Mouse (Mus musculus) kidney, embryonic 14.5 days (tissue): ENCODE measurements around the gene Creb3l1. TPM values are rescaled to one million over a fixed set of nuclear protein-coding genes. Genes with fewer than 3 reads are reported as not detected.
A peak's percentile ranks its signal among the peaks of the same experiment; 100 is the strongest.

Experiments
- ATAC-seq: fragments of 200-750 bp; cut with Nextera tagmentation; 2 replicates; pipeline ENCODE4 v1.8.0; 2017; ENCODE audit warnings: moderate number of reproducible peaks, mild to moderate bottlenecking, moderate TSS enrichment, moderate library complexity; ENCODE audit not compliant: low FRiP score, low TSS enrichment
- H3K27ac ChIP-seq: fragments of 300-500 bp; sonication (generic); 2 replicates; pipeline ENCODE4 v1.5.1; 2014; ENCODE audit warnings: low read depth, mild to moderate bottlenecking, low read length, moderate library complexity, mixed read lengths
- H3K27me3 ChIP-seq: fragments of 300-500 bp; sonication (generic); 2 replicates; pipeline ENCODE4 v1.6.1; 2014; ENCODE audit warnings: mild to moderate bottlenecking, low read length; ENCODE audit not compliant: control insufficient read depth, insufficient read depth
- H3K36me3 ChIP-seq: fragments of 300-500 bp; sonication (generic); 2 replicates; pipeline ENCODE4 v1.6.1; 2014; ENCODE audit warnings: low read length, mixed read lengths; ENCODE audit not compliant: control insufficient read depth, insufficient read depth
- H3K4me1 ChIP-seq: fragments of 300-500 bp; sonication (generic); 2 replicates; pipeline ENCODE4 v1.6.1; 2014; ENCODE audit warnings: low read length, mixed read lengths; ENCODE audit not compliant: control insufficient read depth, insufficient read depth
- H3K4me2 ChIP-seq: fragments of 300-500 bp; sonication (generic); replicated peaks from 2 replicates; pipeline ENCODE4 v1.6.1; 2014; ENCODE audit warnings: low read depth, mild to moderate bottlenecking, low read length
- H3K4me3 ChIP-seq: fragments of 300-500 bp; sonication (generic); 2 replicates; pipeline ENCODE4 v1.5.1; 2014; ENCODE audit warnings: mild to moderate bottlenecking, low read length
- H3K9ac ChIP-seq: fragments of 300-500 bp; sonication (generic); 2 replicates; pipeline ENCODE4 v1.6.1; 2014; ENCODE audit warnings: low read depth, mild to moderate bottlenecking, low read length, moderate library complexity
- H3K9me3 ChIP-seq: fragments of 300-500 bp; sonication (generic); 2 replicates; pipeline ENCODE4 v1.6.1; 2016; ENCODE audit warnings: low read length; ENCODE audit not compliant: control insufficient read depth
- WGBS: fragments of 180-500 bp; shearing (Covaris S2); extraction: QIAGEN DNeasy Blood & Tissue Kit; methylation state at CpG from one replicate; pipeline ENCODE4 v1.1.7; 2014; 5-methylcytosine and 5-hydroxymethylcytosine counted together
- polyA plus RNA-seq: library from polyadenylated mRNA; unstranded; fragments of >200 nt; fragmentation: Nextera tagmentation; extraction: Ambion mirVana; gene quantifications from 2 replicates; pipeline ENCODE4 v1.2.1, GENCODE M21; 2014

The Creb3l1 gene
- polyA plus RNA-seq, 1 experiment from 2014 or later = 15.0 TPM

- no peak overlapping the region for H3K27ac ChIP-seq
- no peaks in the 10 kb centered on the region for H3K9me3 ChIP-seq
- H3K4me3 ChIP-seq = peak overlapping the region; percentile 55
- no peaks in the 10 kb centered on the region for H3K36me3 ChIP-seq
- no peak overlapping the region for H3K9ac ChIP-seq
- H3K27me3 ChIP-seq = peaks cover 23% of the 10 kb centered on the region
- 0 out of 2 replicates have a peak, but pooled peaks cover 6% of the 10 kb centered on the region for H3K4me1 ChIP-seq
- 12% methylated on average over 6 of the region's 6 CpGs for WGBS
- no peak for ATAC-seq
- peak overlapping the region; percentile 96 for H3K4me2 ChIP-seq
Observed at GRCm38 (mm10) chr2:92060291-92060690, 36.0 kb upstream of the Creb3l1 start.

GRCm38 (mm10) chr2:92059481-92060220 is 35.3 kb upstream of the Creb3l1 start:
- peak; percentile 63 for ATAC-seq
- Histone ChIP-seq H3K27ac (no peak overlapping the region), H3K27me3 (peaks cover 24% of the 10 kb centered on the region), H3K36me3 (no peaks in the 10 kb centered on the region), H3K4me1 (0 out of 2 replicates have a peak, but pooled peaks cover 6% of the 10 kb centered on the region), H3K9me3 (no peaks in the 10 kb centered on the region), H3K4me2 (peak overlapping the region; percentile 96), H3K9ac (peak overlapping the region; percentile 57), H3K4me3 (peak overlapping the region; percentile 55)
- WGBS = under 1% methylated on average over 54 of the region's 63 CpGs

GRCm38 (mm10) chr2:92058936-92059335 is 34.6 kb upstream of the Creb3l1 start:
- peak overlapping the region; percentile 57; the same call in 1 of the 2 replicates for H3K9ac ChIP-seq
- H3K4me1 ChIP-seq = 0 out of 2 replicates have a peak, but pooled peaks cover 6% of the 10 kb centered on the region
- no peaks in the 10 kb centered on the region for H3K9me3 ChIP-seq
- no peak overlapping the region for H3K27ac ChIP-seq
- WGBS = 5% methylated on average over 11 of the region's 11 CpGs
- peaks cover 30% of the 10 kb centered on the region for H3K27me3 ChIP-seq
- H3K4me2 ChIP-seq = peak overlapping the region; percentile 96
- no peak for ATAC-seq
- peak overlapping the region; percentile 55 for H3K4me3 ChIP-seq
- H3K36me3 ChIP-seq = no peaks in the 10 kb centered on the region

GRCm38 (mm10) chr2:92058469-92058868 is 34.2 kb upstream of the Creb3l1 start:
- peaks cover 30% of the 10 kb centered on the region for H3K27me3 ChIP-seq
- H3K4me3 ChIP-seq = peak overlapping the region; percentile 55
- no peaks in the 10 kb centered on the region for H3K36me3 ChIP-seq
- H3K27ac ChIP-seq = no peak overlapping the region
- no peaks in the 10 kb centered on the region for H3K9me3 ChIP-seq
- WGBS = under 1% methylated on average over 29 of the region's 29 CpGs
- H3K4me1 ChIP-seq = 0 out of 2 replicates have a peak, but pooled peaks cover 6% of the 10 kb centered on the region
- peak overlapping the region; percentile 40; the same call in 1 of the 2 replicates for H3K9ac ChIP-seq
- ATAC-seq = peak; percentile 53
- H3K4me2 ChIP-seq = peak overlapping the region; percentile 96

- 79% methylated on average over 13 of the region's 13 CpGs for WGBS
- no peak overlapping the region for H3K9ac ChIP-seq
- no peak overlapping the region for H3K27ac ChIP-seq
- H3K4me1 ChIP-seq = 0 out of 2 replicates have a peak, but pooled peaks cover 6% of the 10 kb centered on the region
- peaks cover 30% of the 10 kb centered on the region for H3K27me3 ChIP-seq
- ATAC-seq = no peak
- H3K4me2 ChIP-seq = no peak overlapping the region
- no peaks in the 10 kb centered on the region for H3K9me3 ChIP-seq
- no peak overlapping the region for H3K4me3 ChIP-seq
- H3K36me3 ChIP-seq = no peaks in the 10 kb centered on the region
Observed at GRCm38 (mm10) chr2:92056760-92057159, 32.5 kb upstream of the Creb3l1 start.

GRCm38 (mm10) chr2:92055831-92056236 is 31.5 kb upstream of the Creb3l1 start:
- peak overlapping the region; percentile 80 for H3K27ac ChIP-seq
- WGBS = under 1% methylated on average over 14 of the region's 14 CpGs
- H3K27me3 ChIP-seq = peaks cover 25% of the 10 kb centered on the region
- H3K36me3 ChIP-seq = no peaks in the 10 kb centered on the region
- peak overlapping the region; percentile 32 for H3K4me3 ChIP-seq
- 0 out of 2 replicates have a peak, but pooled peaks cover 6% of the 10 kb centered on the region for H3K4me1 ChIP-seq
- ATAC-seq = peak; percentile 52; the same call in 1 of the 2 replicates
- H3K9ac ChIP-seq = peak overlapping the region; percentile 57; the same call in 1 of the 2 replicates
- peak overlapping the region; percentile 69 for H3K4me2 ChIP-seq
- no peaks in the 10 kb centered on the region for H3K9me3 ChIP-seq

- WGBS = 4% methylated on average over 38 of the region's 38 CpGs
- no peaks in the 10 kb centered on the region for H3K9me3 ChIP-seq
- peak; percentile 83 for ATAC-seq
- H3K4me3 ChIP-seq = peak overlapping the region; percentile 32
- H3K27ac ChIP-seq = peak overlapping the region; percentile 80
- H3K4me2 ChIP-seq = peak overlapping the region; percentile 69
- H3K27me3 ChIP-seq = peaks cover 22% of the 10 kb centered on the region
- H3K9ac ChIP-seq = peak overlapping the region; percentile 57; the same call in 1 of the 2 replicates
- 0 out of 2 replicates have a peak, but pooled peaks cover 6% of the 10 kb centered on the region for H3K4me1 ChIP-seq
- H3K36me3 ChIP-seq = no peaks in the 10 kb centered on the region
Observed at GRCm38 (mm10) chr2:92055101-92055813, 31.0 kb upstream of the Creb3l1 start.

GRCm38 (mm10) chr2:92052754-92053153 is 28.5 kb upstream of the Creb3l1 start:
- H3K9me3 ChIP-seq = no peaks in the 10 kb centered on the region
- H3K27ac ChIP-seq = no peak overlapping the region
- 0 out of 2 replicates have a peak, but pooled peaks cover 6% of the 10 kb centered on the region for H3K4me1 ChIP-seq
- H3K4me3 ChIP-seq = no peak overlapping the region
- WGBS = 51% methylated on average over 2 of the region's 2 CpGs
- H3K27me3 ChIP-seq = peaks cover 7% of the 10 kb centered on the region
- no peak overlapping the region for H3K9ac ChIP-seq
- no peak overlapping the region for H3K4me2 ChIP-seq
- H3K36me3 ChIP-seq = no peaks in the 10 kb centered on the region
- no peak for ATAC-seq
